Mouse (Mus musculus) MEL (cell line): ENCODE measurements around the gene Olfr279. TPM values are rescaled to one million over a fixed set of nuclear protein-coding genes. Genes with fewer than 3 reads are reported as not detected.
A peak's percentile ranks its signal among the peaks of the same experiment; 100 is the strongest.

Experiments
- DNase-seq: peaks from one replicate; pipeline ENCODE4 v3.0.0; 2011; ENCODE audit warnings: low read depth, low spot score
- H3K27ac ChIP-seq: 2 replicates; pipeline ENCODE4 v1.5.1; 2012; ENCODE audit warnings: low read depth, mild to moderate bottlenecking, control low read depth, low read length, moderate library complexity; ENCODE audit not compliant: control insufficient read depth
- H3K27me3 ChIP-seq, 2 experiments: fragments of 150-350 bp in 1 of 2; sonication (generic) in 1 of 2; 2 replicates each; pipeline ENCODE4 v1.6.1; 2012; ENCODE audit warnings: low read length in 2 of 2, mild to moderate bottlenecking in 2 of 2, improper control_type of control experiment in 1 of 2, moderate library complexity in 1 of 2; ENCODE audit not compliant: insufficient read depth in 2 of 2, control insufficient read depth in 1 of 2
- H3K36me3 ChIP-seq, 2 experiments: 2 replicates each; pipeline ENCODE4 v1.6.1; 2012 to 2014; ENCODE audit warnings: low read length in 2 of 2, improper control_type of control experiment in 1 of 2, inconsistent platforms in 1 of 2, mild to moderate bottlenecking in 1 of 2; ENCODE audit not compliant: insufficient read depth in 2 of 2, control insufficient read depth in 1 of 2
- H3K4me1 ChIP-seq, 2 experiments: fragments of 150-350 bp in 1 of 2; sonication (generic) in 1 of 2; 2 replicates each; pipeline ENCODE4 v1.6.1; 2012; ENCODE audit warnings: low read length in 2 of 2, improper control_type of control experiment in 1 of 2, mild to moderate bottlenecking in 1 of 2; ENCODE audit not compliant: insufficient read depth in 2 of 2, control insufficient read depth in 1 of 2
- H3K4me3 ChIP-seq, 2 experiments: fragments of 150-350 bp in 1 of 2; sonication (generic) in 1 of 2; 2 replicates each; pipeline ENCODE4 v1.5.1; 2012; ENCODE audit warnings: low read depth in 2 of 2, low read length in 2 of 2, mild to moderate bottlenecking in 2 of 2, moderate library complexity in 2 of 2, control low read depth in 1 of 2, improper control_type of control experiment in 1 of 2; ENCODE audit not compliant: control insufficient read depth in 1 of 2, insufficient read depth in 1 of 2
- H3K79me2 ChIP-seq: 2 replicates; pipeline ENCODE4 v1.6.1; 2012; ENCODE audit warnings: mild to moderate bottlenecking, low read length, moderate library complexity; ENCODE audit not compliant: control insufficient read depth, poor library complexity, insufficient read depth
- H3K9ac ChIP-seq: 2 replicates; pipeline ENCODE4 v1.6.1; 2012; ENCODE audit warnings: low read depth, mild to moderate bottlenecking, control low read depth, low read length, moderate library complexity; ENCODE audit not compliant: control insufficient read depth, poor library complexity, severe bottlenecking
- H3K9me3 ChIP-seq: fragments of 150-350 bp; sonication (generic); replicated peaks from 2 replicates; pipeline ENCODE4 v1.6.1; 2012; ENCODE audit warnings: mild to moderate bottlenecking, low read length, improper control_type of control experiment, moderate library complexity; ENCODE audit not compliant: insufficient read depth
- CHD2 ChIP-seq: IDR thresholded peaks from 2 replicates; pipeline ENCODE4 v1.6.1; 2011; ENCODE audit warnings: low read length, improper control_type of control experiment
- CTCF ChIP-seq, 3 experiments: IDR thresholded peaks in 2 of 3; conservative IDR thresholded peaks in 1 of 3; 2 replicates each; pipeline ENCODE4 v1.5.1; 2011 to 2012; ENCODE audit warnings: low read length in 3 of 3, low read depth in 2 of 3, mild to moderate bottlenecking in 2 of 3, improper control_type of control experiment in 1 of 3, inconsistent platforms in 1 of 3, mixed read lengths in 1 of 3, moderate library complexity in 1 of 3; ENCODE audit not compliant: control insufficient read depth in 1 of 3, insufficient read depth in 1 of 3, poor library complexity in 1 of 3, severe bottlenecking in 1 of 3
- E2F4 ChIP-seq: IDR thresholded peaks from 2 replicates; pipeline ENCODE4 v1.6.1; 2011; ENCODE audit warnings: low read depth, low read length, improper control_type of control experiment, borderline replicate concordance
- ELF1 ChIP-seq: IDR thresholded peaks from 2 replicates; pipeline ENCODE4 v1.6.1; 2014; ENCODE audit warnings: low read depth, mild to moderate bottlenecking, inconsistent platforms, low read length, improper control_type of control experiment, moderate library complexity
- GATA1 ChIP-seq: IDR thresholded peaks from 2 replicates; pipeline ENCODE4 v1.6.1; 2011; ENCODE audit warnings: low read depth, low read length, improper control_type of control experiment
- HCFC1 ChIP-seq: IDR thresholded peaks from 2 replicates; pipeline ENCODE4 v1.6.1; 2012; ENCODE audit warnings: low read depth, mild to moderate bottlenecking, inconsistent platforms, low read length, improper control_type of control experiment, moderate library complexity
- MAFK ChIP-seq: IDR thresholded peaks from 2 replicates; pipeline ENCODE4 v1.6.1; 2011; ENCODE audit warnings: low read depth, mild to moderate bottlenecking, low read length, improper control_type of control experiment, borderline replicate concordance
- MAX ChIP-seq: IDR thresholded peaks from 2 replicates; pipeline ENCODE4 v1.6.1; 2011; ENCODE audit warnings: low read length, improper control_type of control experiment
- MAZ ChIP-seq: IDR thresholded peaks from 2 replicates; pipeline ENCODE4 v1.6.1; 2012; ENCODE audit warnings: low read depth, mild to moderate bottlenecking, inconsistent platforms, low read length, improper control_type of control experiment
- MXI1 ChIP-seq: IDR thresholded peaks from 2 replicates; pipeline ENCODE4 v1.6.1; 2011; ENCODE audit warnings: mild to moderate bottlenecking, low read depth, low read length, improper control_type of control experiment
- MYC ChIP-seq: IDR thresholded peaks from 2 replicates; pipeline ENCODE4 v1.6.1; 2011; ENCODE audit warnings: low read depth, mild to moderate bottlenecking, low read length, improper control_type of control experiment, moderate library complexity
- NELFE ChIP-seq: IDR thresholded peaks from 2 replicates; pipeline ENCODE4 v1.6.1; 2011; ENCODE audit warnings: low read depth, low read length, improper control_type of control experiment
- POLR2A ChIP-seq, 2 experiments: IDR thresholded peaks; 2 replicates each; pipeline ENCODE4 v1.6.1; 2011 to 2012; ENCODE audit warnings: low read length in 2 of 2, mild to moderate bottlenecking in 2 of 2, control low read depth in 1 of 2, improper control_type of control experiment in 1 of 2, low read depth in 1 of 2, moderate library complexity in 1 of 2; ENCODE audit not compliant: control insufficient read depth in 1 of 2, insufficient read depth in 1 of 2, poor library complexity in 1 of 2
- POLR2AphosphoS2 ChIP-seq: IDR thresholded peaks from 2 replicates; pipeline ENCODE4 v1.6.1; 2011; ENCODE audit warnings: low read length, improper control_type of control experiment
- RAD21 ChIP-seq: IDR thresholded peaks from 2 replicates; pipeline ENCODE4 v1.6.1; 2011; ENCODE audit warnings: mild to moderate bottlenecking, low read depth, low read length, improper control_type of control experiment
- RCOR1 ChIP-seq: IDR thresholded peaks from 2 replicates; pipeline ENCODE4 v1.6.1; 2012; ENCODE audit warnings: low read depth, mild to moderate bottlenecking, inconsistent platforms, low read length, improper control_type of control experiment
- SMC3 ChIP-seq: IDR thresholded peaks from 2 replicates; pipeline ENCODE4 v1.6.1; 2011; ENCODE audit warnings: low read depth, low read length, improper control_type of control experiment
- TCF12 ChIP-seq: IDR thresholded peaks from 2 replicates; pipeline ENCODE4 v1.6.1; 2014; ENCODE audit warnings: low read depth, mild to moderate bottlenecking, inconsistent platforms, low read length, improper control_type of control experiment, moderate library complexity
- USF2 ChIP-seq, 2 experiments: IDR thresholded peaks; 2 replicates each; pipeline ENCODE4 v1.6.1; 2011 to 2012; ENCODE audit warnings: improper control_type of control experiment in 2 of 2, low read length in 2 of 2, borderline replicate concordance in 1 of 2, inconsistent platforms in 1 of 2, low read depth in 1 of 2, mild to moderate bottlenecking in 1 of 2; ENCODE audit not compliant: insufficient read depth in 1 of 2
- ZKSCAN1 ChIP-seq: IDR thresholded peaks from 2 replicates; pipeline ENCODE4 v1.6.1; 2012; ENCODE audit warnings: low read depth, mild to moderate bottlenecking, inconsistent platforms, low read length, improper control_type of control experiment, moderate library complexity
- ZMIZ1 ChIP-seq: IDR thresholded peaks from 2 replicates; pipeline ENCODE4 v1.6.1; 2012; ENCODE audit warnings: low read depth, mild to moderate bottlenecking, inconsistent platforms, low read length, improper control_type of control experiment, moderate library complexity
- ZNF384 ChIP-seq: IDR thresholded peaks from 2 replicates; pipeline ENCODE4 v1.6.1; 2012; ENCODE audit warnings: low read depth, mild to moderate bottlenecking, inconsistent platforms, low read length, improper control_type of control experiment
- polyA plus RNA-seq, 2 experiments: library from polyadenylated mRNA; stranded (reverse) in 1 of 2; unstranded in 1 of 2; fragments of >175 nt in 1 of 2; fragments of >200 nt in 1 of 2; gene quantifications; 2 replicates each; pipeline versions ENCODE4 v1.2.1 to v1.2.4; 2012; ENCODE audit warnings: low replicate concordance in 2 of 2, low read depth in 1 of 2; ENCODE audit not compliant: insufficient read length in 2 of 2, insufficient read depth in 1 of 2, missing spikeins in 1 of 2
- total RNA-seq: library from RNA; depleted of rRNA; stranded (reverse); fragments of 300-350 nt; gene quantifications from 2 replicates; pipeline ENCODE4 v1.2.3, GENCODE M21; 2012

The Olfr279 gene
- total and polyA plus RNA-seq, 3 experiments = under 0.01 to 81.4 (median 0.03) TPM

- no peaks in the 10 kb centered on the region for H3K36me3 ChIP-seq
- H3K27ac ChIP-seq = no peak overlapping the region
- H3K4me3 ChIP-seq = no peak overlapping the region
- H3K4me1 ChIP-seq = no peaks in the 10 kb centered on the region
- H3K9me3 ChIP-seq = no peaks in the 10 kb centered on the region
- TF ChIP-seq SMC3 (no peak), CTCF (IDR thresholded peaks at IDR 0.05 in 2 of 3, conservative IDR thresholded peaks at IDR 0.05 in 1 of 3; ENCODE audit: control insufficient read depth in 1 of 3, insufficient read depth in 1 of 3, low read depth in 2 of 3, low read length in 3 of 3, poor library complexity in 1 of 3, severe bottlenecking in 1 of 3) (no peak), USF2 (IDR thresholded peaks at IDR 0.05; ENCODE audit: borderline replicate concordance in 1 of 2, insufficient read depth in 1 of 2, low read depth in 1 of 2, low read length in 2 of 2) (no peak), MAX (no peak), ZKSCAN1 (no peak), GATA1 (no peak), MYC (no peak), ZNF384 (no peak), MAFK (no peak), TCF12 (no peak), ELF1 (no peak), RAD21 (no peak), MXI1 (no peak), ZMIZ1 (no peak), NELFE (no peak), HCFC1 (no peak), RCOR1 (no peak), POLR2A (IDR thresholded peaks at IDR 0.05; ENCODE audit: control insufficient read depth in 1 of 2, insufficient read depth in 1 of 2, low read depth in 1 of 2, low read length in 2 of 2, poor library complexity in 1 of 2) (no peak), E2F4 (no peak)
- H3K79me2 ChIP-seq = no peaks in the 10 kb centered on the region
- DNase-seq = peak; percentile 16
- no peak overlapping the region for H3K9ac ChIP-seq
- H3K27me3 ChIP-seq = peaks cover 0 to 4% of the 10 kb centered on the region in 2 experiments; a peak in 2 of 4 replicates
Observed at GRCm38 (mm10) chr15:98448521-98448920, 43.7 kb upstream of the Olfr279 start.

GRCm38 (mm10) chr15:98452288-98452687, 39.9 kb upstream of the Olfr279 start, which contains the start of gene Olfr281:
Olfr281 (plus strand) TSS chr15:98452588.
- no peak for DNase-seq
- no peaks in the 10 kb centered on the region for H3K79me2 ChIP-seq
- no peaks in the 10 kb centered on the region for H3K4me1 ChIP-seq
- no peak within 1 kb of the TSS for H3K4me3 ChIP-seq
- no peaks in the 10 kb centered on the region for H3K9me3 ChIP-seq
- H3K9ac ChIP-seq = no peak within 1 kb of the TSS
- peaks cover 2 to 11% of the 10 kb centered on the region in 2 experiments for H3K27me3 ChIP-seq
- H3K27ac ChIP-seq = no peak within 1 kb of the TSS
- H3K36me3 ChIP-seq = no peaks in the 10 kb centered on the region
- TF ChIP-seq SMC3 (no peak), MAZ (no peak), POLR2A (IDR thresholded peaks at IDR 0.05; ENCODE audit: control insufficient read depth in 1 of 2, insufficient read depth in 1 of 2, low read depth in 1 of 2, low read length in 2 of 2, poor library complexity in 1 of 2) (no peak), POLR2AphosphoS2 (no peak), CHD2 (no peak), E2F4 (no peak)
